Mouse (Mus musculus): ENCODE measurements around the gene Lima1. TPM values are rescaled to one million over a fixed set of nuclear protein-coding genes. Genes with fewer than 3 reads are reported as not detected.

Lima1 gene
- polyA plus RNA-seq, 1 experiment from 2014 or later, result 14.5 TPM

GRCm38 (mm10) chr15:99768761-99769160, 106.5 kb downstream of the Lima1 start:
- 97% methylated on average over 1 of the region's 1 CpGs for WGBS
- H3K36me3 ChIP-seq (replicated peaks; ENCODE audit: control insufficient read depth, insufficient read depth), result no peaks in the 10 kb centered on the region
- no peaks in the 10 kb centered on the region for H3K9me3 ChIP-seq (ENCODE audit: control insufficient read depth, low read length)
- H3K27me3 ChIP-seq (ENCODE audit: control insufficient read depth, insufficient read depth, low read length), result no peaks in the 10 kb centered on the region
- no peak for DNase-seq (ENCODE audit: low spot score)
- no peak overlapping the region for H3K4me3 ChIP-seq (replicated peaks; ENCODE audit: low read length)
- H3K9ac ChIP-seq, result no peak overlapping the region
- peaks cover 15% of the 10 kb centered on the region for H3K4me1 ChIP-seq (replicated peaks; ENCODE audit: control insufficient read depth, insufficient read depth, low read length)
- no peak for ATAC-seq (ENCODE audit: low FRiP score)
- H3K4me2 ChIP-seq (replicated peaks), result no peak overlapping the region
- no peak overlapping the region for H3K27ac ChIP-seq

DNA sequence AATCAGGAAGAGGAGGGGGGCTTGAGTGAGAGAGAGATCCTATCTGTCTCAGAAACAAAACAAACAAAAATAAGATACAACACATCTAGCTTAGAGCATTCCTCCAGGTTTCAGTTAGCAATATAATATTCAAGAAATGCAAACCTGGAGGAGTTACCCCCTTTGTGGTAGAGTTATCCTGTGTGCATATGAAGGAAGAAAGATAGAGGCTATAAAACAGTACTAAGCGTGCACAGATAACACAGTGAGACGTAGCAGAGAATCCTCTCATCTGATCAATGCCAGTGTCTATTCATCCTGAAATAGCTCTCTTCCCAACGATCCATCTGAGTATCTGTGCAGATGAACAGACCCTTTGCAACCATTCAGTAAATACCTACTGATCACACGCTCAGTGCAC, 107.8 kb downstream of the Lima1 start:
- H3K4me1 ChIP-seq (replicated peaks; ENCODE audit: control insufficient read depth, insufficient read depth, low read length), result peaks cover 12% of the 10 kb centered on the region
- H3K4me3 ChIP-seq (replicated peaks; ENCODE audit: low read length), result no peak overlapping the region
- no peaks in the 10 kb centered on the region for H3K27me3 ChIP-seq (ENCODE audit: control insufficient read depth, insufficient read depth, low read length)
- no peaks in the 10 kb centered on the region for H3K36me3 ChIP-seq (replicated peaks; ENCODE audit: control insufficient read depth, insufficient read depth)
- no peak overlapping the region for H3K9ac ChIP-seq
- ATAC-seq (ENCODE audit: low FRiP score) (no peak), DNase-seq (ENCODE audit: low spot score) (no peak)
- no peak overlapping the region for H3K4me2 ChIP-seq (replicated peaks)
- 88% methylated on average over 4 of the region's 4 CpGs for WGBS
- H3K9me3 ChIP-seq (ENCODE audit: control insufficient read depth, low read length), result no peaks in the 10 kb centered on the region
- H3K27ac ChIP-seq, result no peak overlapping the region

DNA sequence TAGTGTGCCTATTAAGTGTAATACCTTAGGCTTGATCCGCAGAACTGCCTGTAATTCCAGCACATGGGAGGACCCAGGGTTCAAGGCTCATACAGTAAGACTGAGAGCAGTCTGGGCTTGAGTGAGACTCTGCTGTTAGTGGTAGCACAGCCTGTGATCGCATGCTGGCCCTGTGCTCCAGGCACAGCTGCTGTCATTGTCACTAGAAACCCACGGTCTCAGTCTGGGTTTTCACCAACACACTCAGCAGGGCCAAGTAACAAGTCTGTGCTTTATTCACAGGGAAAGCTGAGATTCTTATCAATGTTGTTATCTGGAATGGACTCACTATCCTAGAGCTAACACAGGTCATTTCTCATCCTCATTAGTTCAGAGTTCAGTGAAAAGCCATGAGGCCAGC, 121.1 kb downstream of the Lima1 start:
- no peaks in the 10 kb centered on the region for H3K9me3 ChIP-seq (ENCODE audit: control insufficient read depth, low read length)
- WGBS, result 79% methylated on average over 3 of the region's 3 CpGs
- peaks cover 8% of the 10 kb centered on the region for H3K36me3 ChIP-seq (replicated peaks; ENCODE audit: control insufficient read depth, insufficient read depth)
- no peak overlapping the region for H3K4me2 ChIP-seq (replicated peaks)
- no peak for DNase-seq (ENCODE audit: low spot score)
- no peak overlapping the region for H3K9ac ChIP-seq
- H3K4me3 ChIP-seq (replicated peaks; ENCODE audit: low read length), result no peak overlapping the region
- H3K27ac ChIP-seq, result no peak overlapping the region
- no peaks in the 10 kb centered on the region for H3K27me3 ChIP-seq (ENCODE audit: control insufficient read depth, insufficient read depth, low read length)
- no peaks in the 10 kb centered on the region for H3K4me1 ChIP-seq (replicated peaks; ENCODE audit: control insufficient read depth, insufficient read depth, low read length)
- ATAC-seq (ENCODE audit: low FRiP score), result no peak

DNA sequence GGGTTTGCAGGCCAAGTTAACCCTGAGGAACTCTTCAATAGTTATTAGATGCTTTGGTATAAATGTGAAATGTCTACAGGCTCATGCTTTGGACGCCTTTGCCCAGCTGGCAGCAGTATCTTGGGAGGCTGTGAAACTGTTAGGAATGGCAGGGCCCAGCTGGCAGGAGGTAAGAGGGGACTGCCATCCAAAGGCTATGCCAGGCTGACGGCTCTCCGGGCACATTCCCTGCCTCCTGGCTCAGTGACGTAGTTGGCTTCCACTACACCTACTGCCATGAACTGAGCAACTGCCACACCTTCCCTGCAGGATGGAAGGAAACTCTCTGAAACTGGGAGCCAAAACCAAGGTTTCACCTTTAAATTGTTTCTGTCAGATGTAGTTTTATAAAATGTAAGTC, 135.0 kb downstream of the Lima1 start:
- no peaks in the 10 kb centered on the region for H3K9me3 ChIP-seq (ENCODE audit: control insufficient read depth, low read length)
- H3K9ac ChIP-seq, result no peak overlapping the region
- DNase-seq (ENCODE audit: low spot score) (no peak), ATAC-seq (ENCODE audit: low FRiP score) (no peak)
- no peaks in the 10 kb centered on the region; the same call in 1 of the 2 replicates for H3K4me1 ChIP-seq (replicated peaks; ENCODE audit: control insufficient read depth, insufficient read depth, low read length)
- WGBS, result 90% methylated on average over 4 of the region's 4 CpGs
- H3K4me2 ChIP-seq (replicated peaks), result no peak overlapping the region
- no peak overlapping the region for H3K27ac ChIP-seq
- no peaks in the 10 kb centered on the region for H3K27me3 ChIP-seq (ENCODE audit: control insufficient read depth, insufficient read depth, low read length)
- H3K36me3 ChIP-seq (replicated peaks; ENCODE audit: control insufficient read depth, insufficient read depth), result peaks cover 81% of the 10 kb centered on the region
- no peak overlapping the region for H3K4me3 ChIP-seq (replicated peaks; ENCODE audit: low read length)

DNA sequence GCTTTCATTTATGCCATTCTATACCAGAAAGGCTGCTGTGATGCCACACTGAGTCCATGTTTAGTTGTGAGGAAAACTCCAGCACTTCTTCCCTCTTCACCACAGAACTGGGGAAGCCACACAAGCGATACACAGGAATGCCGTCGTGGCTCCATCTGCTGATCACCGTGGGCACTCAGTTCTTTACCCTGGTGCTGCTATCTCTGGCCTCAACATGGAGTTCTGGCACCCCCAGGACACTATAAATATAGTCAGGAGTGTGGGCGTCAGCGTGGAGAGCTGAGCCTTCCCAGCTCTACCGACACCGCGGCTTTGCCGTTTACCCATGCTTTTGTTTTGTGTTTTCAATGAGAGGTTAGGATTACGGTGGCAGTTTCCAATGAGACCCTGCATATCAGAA, 138.6 kb downstream of the Lima1 start:
- H3K27ac ChIP-seq, result no peak overlapping the region
- H3K4me3 ChIP-seq (replicated peaks; ENCODE audit: low read length), result no peak overlapping the region
- 88% methylated on average over 11 of the region's 11 CpGs for WGBS
- no peaks in the 10 kb centered on the region; the same call in 1 of the 2 replicates for H3K4me1 ChIP-seq (replicated peaks; ENCODE audit: control insufficient read depth, insufficient read depth, low read length)
- H3K9ac ChIP-seq, result no peak overlapping the region
- peaks cover 85% of the 10 kb centered on the region for H3K36me3 ChIP-seq (replicated peaks; ENCODE audit: control insufficient read depth, insufficient read depth)
- DNase-seq (ENCODE audit: low spot score) (no peak), ATAC-seq (ENCODE audit: low FRiP score) (no peak)
- H3K27me3 ChIP-seq (ENCODE audit: control insufficient read depth, insufficient read depth, low read length), result no peaks in the 10 kb centered on the region
- H3K9me3 ChIP-seq (ENCODE audit: control insufficient read depth, low read length), result no peaks in the 10 kb centered on the region
- H3K4me2 ChIP-seq (replicated peaks), result no peak overlapping the region

- Histone ChIP-seq H3K9ac (no peak overlapping the region), H3K36me3 (replicated peaks; ENCODE audit: control insufficient read depth, insufficient read depth) (peaks cover 74% of the 10 kb centered on the region), H3K4me3 (replicated peaks; ENCODE audit: low read length) (no peak overlapping the region), H3K27me3 (ENCODE audit: control insufficient read depth, insufficient read depth, low read length) (no peaks in the 10 kb centered on the region), H3K27ac (no peak overlapping the region; the same call in 1 of the 2 replicates), H3K4me2 (replicated peaks) (no peak overlapping the region), H3K9me3 (ENCODE audit: control insufficient read depth, low read length) (no peaks in the 10 kb centered on the region), H3K4me1 (replicated peaks; ENCODE audit: control insufficient read depth, insufficient read depth, low read length) (no peaks in the 10 kb centered on the region; the same call in 1 of the 2 replicates)
- 98% methylated on average over 2 of the region's 2 CpGs for WGBS
- DNase-seq (ENCODE audit: low spot score) (no peak), ATAC-seq (ENCODE audit: low FRiP score) (no peak)
Observed at GRCm38 (mm10) chr15:99735631-99736030, 139.6 kb downstream of the Lima1 start.

DNA sequence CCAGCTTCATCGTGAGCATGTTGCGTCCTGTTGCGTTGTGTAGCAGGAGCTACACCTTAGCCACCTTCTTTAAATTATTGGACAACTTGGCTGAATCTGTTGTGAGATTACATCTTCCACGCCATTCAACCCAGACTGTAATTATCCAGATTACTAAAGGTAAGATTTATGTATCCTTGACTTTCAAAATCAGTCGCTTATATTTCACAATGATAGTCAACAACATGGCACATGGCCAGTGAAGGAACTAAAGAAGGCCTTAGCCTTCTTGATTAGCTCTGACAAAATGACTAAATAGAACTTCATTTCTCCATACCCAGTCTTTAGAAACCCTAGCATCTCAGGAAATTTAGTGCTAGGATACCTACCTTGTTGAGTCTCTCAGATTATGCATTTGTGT, 142.1 kb downstream of the Lima1 start:
- no peak overlapping the region for H3K27ac ChIP-seq
- 96% methylated on average over 5 of the region's 5 CpGs for WGBS
- H3K36me3 ChIP-seq (replicated peaks; ENCODE audit: control insufficient read depth, insufficient read depth), result peaks cover 61% of the 10 kb centered on the region
- ATAC-seq (ENCODE audit: low FRiP score) (no peak), DNase-seq (ENCODE audit: low spot score) (no peak)
- H3K27me3 ChIP-seq (ENCODE audit: control insufficient read depth, insufficient read depth, low read length), result no peaks in the 10 kb centered on the region
- H3K4me3 ChIP-seq (replicated peaks; ENCODE audit: low read length), result no peak overlapping the region
- no peaks in the 10 kb centered on the region for H3K9me3 ChIP-seq (ENCODE audit: control insufficient read depth, low read length)
- no peaks in the 10 kb centered on the region; the same call in 1 of the 2 replicates for H3K4me1 ChIP-seq (replicated peaks; ENCODE audit: control insufficient read depth, insufficient read depth, low read length)
- H3K9ac ChIP-seq, result no peak overlapping the region
- H3K4me2 ChIP-seq (replicated peaks), result no peak overlapping the region

- ATAC-seq (ENCODE audit: low FRiP score), result no peak
- H3K4me1 ChIP-seq (replicated peaks; ENCODE audit: control insufficient read depth, insufficient read depth, low read length), result peaks cover under 1% of the 10 kb centered on the region
- H3K36me3 ChIP-seq (replicated peaks; ENCODE audit: control insufficient read depth, insufficient read depth), result peaks cover 55% of the 10 kb centered on the region
- H3K9ac ChIP-seq, result no peak overlapping the region
- DNase-seq (ENCODE audit: low spot score), result no peak
- H3K27ac ChIP-seq, result no peak overlapping the region
- H3K9me3 ChIP-seq (ENCODE audit: control insufficient read depth, low read length), result no peaks in the 10 kb centered on the region
- 93% methylated on average over 3 of the region's 3 CpGs for WGBS
- H3K27me3 ChIP-seq (ENCODE audit: control insufficient read depth, insufficient read depth, low read length), result no peaks in the 10 kb centered on the region
- H3K4me3 ChIP-seq (replicated peaks; ENCODE audit: low read length), result no peak overlapping the region
- no peak overlapping the region for H3K4me2 ChIP-seq (replicated peaks)
Observed at GRCm38 (mm10) chr15:99731678-99732077, 143.6 kb downstream of the Lima1 start.

- H3K9me3 ChIP-seq (ENCODE audit: control insufficient read depth, low read length), result no peaks in the 10 kb centered on the region
- H3K4me1 ChIP-seq (replicated peaks; ENCODE audit: control insufficient read depth, insufficient read depth, low read length), result peaks cover 6% of the 10 kb centered on the region
- peaks cover 50% of the 10 kb centered on the region for H3K36me3 ChIP-seq (replicated peaks; ENCODE audit: control insufficient read depth, insufficient read depth)
- no peak overlapping the region for H3K27ac ChIP-seq
- H3K9ac ChIP-seq, result no peak overlapping the region
- H3K4me3 ChIP-seq (replicated peaks; ENCODE audit: low read length), result no peak overlapping the region
- ATAC-seq (ENCODE audit: low FRiP score), result no peak
- no peak for DNase-seq (ENCODE audit: low spot score)
- 100% methylated on average over 2 of the region's 2 CpGs for WGBS
- no peak overlapping the region for H3K4me2 ChIP-seq (replicated peaks)
- H3K27me3 ChIP-seq (ENCODE audit: control insufficient read depth, insufficient read depth, low read length), result no peaks in the 10 kb centered on the region
Observed at GRCm38 (mm10) chr15:99731167-99731566, 144.1 kb downstream of the Lima1 start.

- H3K27ac ChIP-seq, result no peak overlapping the region
- WGBS, result 97% methylated on average over 3 of the region's 4 CpGs
- ATAC-seq (ENCODE audit: low FRiP score) (no peak), DNase-seq (ENCODE audit: low spot score) (no peak)
- no peak overlapping the region for H3K4me2 ChIP-seq (replicated peaks)
- no peaks in the 10 kb centered on the region for H3K9me3 ChIP-seq (ENCODE audit: control insufficient read depth, low read length)
- H3K36me3 ChIP-seq (replicated peaks; ENCODE audit: control insufficient read depth, insufficient read depth), result peaks cover 37% of the 10 kb centered on the region
- H3K9ac ChIP-seq, result no peak overlapping the region
- H3K4me1 ChIP-seq (replicated peaks; ENCODE audit: control insufficient read depth, insufficient read depth, low read length), result peaks cover 16% of the 10 kb centered on the region
- no peak overlapping the region for H3K4me3 ChIP-seq (replicated peaks; ENCODE audit: low read length)
- H3K27me3 ChIP-seq (ENCODE audit: control insufficient read depth, insufficient read depth, low read length), result no peaks in the 10 kb centered on the region
Observed at GRCm38 (mm10) chr15:99729056-99729783, 146.0 kb downstream of the Lima1 start.
